Mouse (Mus musculus): Measurements from ENCODE around the gene Mlh3.

Gene Mlh3

DNA sequence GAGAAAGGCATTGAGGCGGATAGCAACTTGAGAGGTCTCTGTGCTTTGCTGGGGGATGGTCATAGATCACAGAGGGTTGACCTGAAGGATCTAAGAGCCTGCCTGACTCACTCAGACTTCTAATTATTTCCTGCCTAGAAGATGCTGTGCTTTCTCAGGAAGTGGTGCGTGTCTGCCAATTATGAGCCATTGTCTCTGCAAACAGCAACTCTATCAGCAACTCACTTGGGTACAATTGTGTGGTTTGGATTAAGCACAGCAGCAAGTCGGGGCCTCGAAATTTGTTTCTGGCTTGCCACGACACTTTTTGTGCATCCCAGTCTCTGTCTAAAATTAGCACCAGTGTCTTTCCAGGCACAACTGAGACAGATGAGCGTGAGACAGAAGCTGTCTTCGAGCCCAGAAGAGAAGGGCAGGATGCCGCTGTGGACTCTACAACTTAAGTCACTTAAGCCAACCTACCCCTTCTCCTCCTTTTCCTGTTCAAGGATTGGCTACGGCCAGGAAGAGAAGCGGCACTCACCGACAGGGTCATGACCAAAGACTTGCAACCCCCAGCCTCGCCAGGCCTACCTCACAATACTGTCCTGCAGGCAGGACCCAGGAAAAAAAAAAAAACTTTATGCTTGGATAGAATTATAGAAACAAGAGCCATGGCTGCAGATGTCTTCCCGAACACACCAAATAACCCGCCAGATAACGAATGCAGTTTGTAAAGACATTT, 42.4 kb downstream of the Mlh3 start:
- no peak for DNase-seq (ENCODE audit: low read depth, low spot score)

DNA sequence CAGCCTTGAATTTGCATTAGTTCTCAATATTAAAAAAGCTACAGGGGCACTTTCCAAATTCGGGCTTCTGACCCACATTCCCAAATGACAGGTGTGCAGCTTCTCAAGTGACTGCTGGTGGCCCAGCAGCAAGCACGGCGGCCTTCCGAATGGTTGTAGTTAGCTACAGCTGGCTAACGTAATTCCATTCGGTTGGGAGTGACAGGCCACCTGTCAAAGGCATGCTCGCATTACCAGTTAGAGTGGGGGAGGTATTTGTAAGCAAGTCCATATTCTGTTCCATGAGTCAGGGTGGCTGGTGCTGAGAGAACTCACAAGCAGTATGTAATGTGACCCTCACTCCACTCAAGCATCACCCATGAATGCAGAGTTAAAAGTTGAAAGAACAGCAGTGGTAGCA, 43.2 kb downstream of the Mlh3 start:
- no peak for DNase-seq (ENCODE audit: low read depth, low spot score)

DNA sequence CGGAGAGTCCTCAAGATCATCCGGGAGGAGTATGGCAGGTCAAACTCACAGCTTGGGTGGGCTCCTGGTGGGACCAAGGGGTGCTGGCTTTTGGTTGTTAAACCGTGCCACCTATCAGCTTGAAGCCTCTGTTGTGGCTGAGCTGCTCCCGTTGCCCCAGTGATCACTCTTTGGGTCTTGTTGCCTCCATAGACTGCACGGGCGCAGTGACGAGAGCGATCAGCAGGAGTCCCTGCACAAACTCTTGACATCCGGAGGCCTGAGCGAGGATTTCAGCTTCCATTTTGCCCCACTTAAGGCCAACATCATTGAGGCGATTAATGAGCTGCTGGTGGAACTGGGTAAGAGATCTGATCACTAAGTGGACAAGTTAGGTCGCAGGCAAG, 50.5 kb downstream of the Mlh3 start:
- peak; percentile 35 for DNase-seq (ENCODE audit: low read depth, low spot score)

DNA sequence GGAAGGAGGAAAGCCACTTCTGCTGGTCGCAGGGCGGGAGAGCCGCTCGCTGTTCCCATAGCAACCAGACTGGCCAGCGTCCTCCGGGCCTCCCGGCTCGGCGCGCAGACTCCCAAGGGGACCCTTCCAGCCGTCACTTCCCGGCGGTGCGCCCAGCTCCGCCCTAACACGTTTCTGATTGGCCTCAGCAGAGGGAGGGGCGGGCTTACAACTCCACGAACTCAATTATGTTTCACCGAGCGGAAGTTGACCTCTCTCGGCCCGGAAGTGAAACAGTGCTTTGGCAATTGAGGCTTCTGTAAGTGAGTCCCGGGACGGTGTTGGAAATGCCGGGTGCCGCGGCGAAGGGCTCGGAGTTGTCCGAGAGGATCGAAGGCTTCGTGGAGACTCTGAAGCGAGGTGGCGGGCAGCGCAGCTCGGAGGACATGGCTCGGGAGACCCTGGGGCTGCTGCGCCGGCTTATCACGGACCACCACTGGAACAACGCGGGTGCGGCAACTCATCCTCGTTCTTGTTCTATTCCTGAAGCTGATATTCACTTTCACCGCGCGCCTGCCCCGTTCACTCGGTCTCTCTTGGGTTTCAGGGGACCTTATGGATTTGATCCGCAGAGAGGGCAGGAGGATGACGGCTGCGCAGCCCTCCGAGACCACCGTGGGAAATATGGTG, 51.0 kb downstream of the Mlh3 start, which contains the start of gene Eif2b2:
Gene Eif2b2 (plus strand): TSS at position 246 of the 669 bp plus-strand sequence.
- peak; percentile 97 for DNase-seq (ENCODE audit: low read depth, low spot score)

DNA sequence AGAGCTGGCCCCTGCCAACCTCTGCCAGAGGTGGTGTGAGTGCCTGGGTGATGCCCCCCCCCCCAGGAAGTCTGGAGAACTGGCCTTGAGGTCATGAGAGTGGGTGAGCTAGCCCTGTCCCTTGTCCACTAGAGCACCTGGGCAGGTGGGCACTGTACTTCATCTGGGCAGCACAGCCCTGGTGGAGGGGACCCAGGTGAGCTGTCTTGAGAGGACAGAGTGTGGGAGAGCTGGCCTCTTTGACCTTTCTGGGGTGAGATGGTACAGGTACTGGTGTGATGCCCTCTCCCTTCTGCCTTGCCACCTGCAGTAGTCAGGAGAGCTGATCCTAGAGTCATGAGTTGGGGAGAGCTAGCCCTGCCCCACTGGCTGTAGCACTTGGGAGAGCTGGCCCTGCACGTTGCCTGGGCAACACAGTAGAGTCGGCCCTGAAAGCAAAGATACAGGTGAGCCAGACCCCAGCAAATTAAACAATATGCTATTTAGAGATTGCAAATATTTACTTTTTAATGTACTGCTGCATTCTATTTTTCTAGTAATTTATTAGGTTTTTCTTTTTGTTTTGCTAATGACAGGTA, 52.6 kb downstream of the Mlh3 start:
- no peak for DNase-seq (ENCODE audit: low read depth, low spot score)

DNA sequence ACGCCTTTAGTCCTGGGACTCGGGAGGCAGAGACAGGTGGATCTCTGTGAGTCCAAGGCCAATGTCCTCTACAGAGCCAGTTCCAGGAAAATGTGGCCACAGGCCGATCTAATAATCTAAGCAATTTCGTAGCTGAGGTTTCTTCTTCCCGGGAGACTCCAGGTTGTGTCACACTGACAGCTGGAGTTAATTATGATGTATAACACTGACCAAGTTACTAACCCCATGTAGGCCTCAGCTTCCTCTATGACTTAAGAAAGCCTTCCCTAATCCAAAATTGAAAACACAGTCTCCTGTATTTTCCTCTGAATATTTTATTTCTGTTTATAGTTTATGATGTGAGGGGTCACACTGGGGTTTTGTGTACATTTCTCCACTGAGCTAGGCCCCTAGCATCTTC, 55.4 kb downstream of the Mlh3 start:
- DNase-seq (ENCODE audit: low read depth, low spot score) = no peak

DNA sequence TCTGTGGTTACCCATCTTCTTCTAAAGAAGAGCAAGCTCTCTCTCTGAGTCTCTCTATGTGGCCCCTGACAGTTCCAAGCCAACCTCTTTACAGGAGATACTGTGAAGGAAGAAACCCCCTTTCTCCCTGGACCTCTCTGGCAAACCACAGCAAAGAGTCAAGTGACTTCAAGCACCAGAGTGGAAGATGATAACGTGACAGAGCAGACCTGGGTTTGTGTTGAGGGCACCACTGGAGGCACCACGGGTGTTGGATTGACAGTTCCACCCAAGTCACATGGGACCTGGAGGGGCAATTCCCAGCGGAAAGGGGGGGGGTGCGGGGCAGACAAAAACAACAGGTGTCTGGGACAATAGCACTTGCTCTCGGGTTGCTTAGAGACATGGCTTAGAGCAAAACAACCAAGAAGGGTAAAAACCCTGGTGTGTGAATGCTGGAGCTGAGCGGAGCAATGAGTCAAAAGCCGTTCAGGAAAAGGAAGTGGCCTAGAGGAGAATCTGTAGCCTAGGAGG, 61.7 kb downstream of the Mlh3 start:
- no peak for DNase-seq (ENCODE audit: low read depth, low spot score)

DNA sequence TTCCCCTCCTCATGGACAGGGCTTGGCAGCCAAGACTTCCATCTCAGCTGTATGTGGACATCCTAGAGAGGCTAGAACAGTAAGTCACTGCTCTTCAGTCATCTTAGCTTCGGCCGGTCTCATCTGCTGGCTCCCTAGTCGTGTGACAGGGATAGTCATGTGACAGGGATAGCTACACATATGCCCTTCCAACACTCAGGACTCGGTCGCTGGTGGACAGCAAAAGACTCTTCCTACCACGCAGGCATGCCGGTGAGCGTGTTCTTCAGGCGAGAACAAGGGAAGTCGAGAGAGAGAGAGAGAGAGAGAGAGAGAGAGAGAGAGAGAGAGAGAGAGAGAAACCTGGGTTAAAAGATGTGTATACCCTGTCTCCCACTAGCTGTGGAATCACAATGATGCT, 65.0 kb downstream of the Mlh3 start:
- DNase-seq (ENCODE audit: low read depth, low spot score) = no peak

DNA sequence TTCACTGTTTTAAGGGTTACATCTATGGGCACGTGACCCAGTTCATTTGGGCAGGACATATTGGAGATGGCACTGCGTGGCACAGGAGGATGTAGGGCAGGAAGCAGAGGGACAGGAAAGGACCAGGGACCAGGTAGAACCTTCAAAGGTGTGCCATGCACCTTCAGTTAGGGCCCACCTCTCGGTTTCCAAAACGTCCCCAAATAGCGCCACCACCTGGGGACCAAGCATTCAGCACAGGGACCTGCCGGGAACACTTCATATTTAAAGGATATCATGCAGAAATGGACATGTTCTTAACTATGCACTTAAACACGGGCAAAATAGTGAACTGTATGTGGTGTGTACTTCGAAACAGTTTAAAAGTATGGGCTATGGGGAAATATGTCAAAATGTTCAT, 66.3 kb downstream of the Mlh3 start:
- no peak for DNase-seq (ENCODE audit: low read depth, low spot score)

DNA sequence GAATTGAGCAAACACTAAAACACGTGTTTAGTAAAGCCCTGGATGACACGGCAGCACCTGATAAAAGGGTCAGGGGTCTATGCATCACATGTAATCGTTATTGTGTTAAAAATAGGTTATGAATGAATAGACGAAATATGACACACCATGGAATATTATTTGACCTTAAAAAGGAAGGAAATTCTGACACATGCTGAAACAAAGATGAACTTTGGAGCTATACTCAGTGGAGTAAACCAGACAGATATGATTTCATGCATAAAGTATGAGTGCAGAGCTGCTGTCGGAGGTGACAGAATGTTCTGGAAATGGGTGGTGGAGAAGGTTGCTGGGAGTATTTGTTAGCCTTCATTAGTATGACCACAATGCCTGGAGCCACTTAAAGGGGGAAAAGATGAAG, 66.7 kb downstream of the Mlh3 start:
- DNase-seq (ENCODE audit: low read depth, low spot score) = no peak

DNA sequence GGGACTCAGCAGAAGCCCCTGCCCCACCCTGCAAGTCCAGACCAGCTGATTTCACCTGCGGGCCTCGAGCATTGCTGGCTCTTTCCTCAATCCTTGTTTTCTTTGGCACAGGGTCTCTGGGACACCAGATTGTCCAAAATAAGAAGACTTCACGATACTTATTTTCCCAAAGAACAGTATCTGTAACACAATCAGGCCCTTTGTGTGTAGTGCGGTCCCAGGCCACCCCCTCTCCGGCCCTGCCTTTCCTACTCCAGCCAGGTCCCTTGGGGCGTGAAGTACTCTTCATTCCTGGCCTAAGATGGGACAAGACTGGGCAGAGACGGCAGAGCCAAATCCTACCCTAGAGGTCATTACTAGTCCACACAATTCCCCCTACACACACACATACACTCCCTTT, 68.2 kb downstream of the Mlh3 start:
- DNase-seq (ENCODE audit: low read depth, low spot score) = no peak

DNA sequence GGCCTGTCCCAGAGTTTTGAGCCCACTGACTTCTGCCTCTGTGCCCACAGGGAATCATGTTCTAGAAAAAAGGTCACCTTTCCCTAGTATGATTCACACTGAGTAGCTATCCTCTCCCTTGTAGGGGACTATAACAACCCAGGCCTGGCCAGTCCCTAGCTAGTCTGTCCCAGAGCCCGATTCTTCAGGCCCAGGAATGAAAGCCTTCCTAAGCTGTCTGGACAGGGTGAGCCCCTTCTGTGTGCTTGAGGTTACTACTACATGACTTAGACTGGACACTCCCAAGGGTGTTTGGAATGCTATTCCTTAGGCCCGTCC, 68.6 kb downstream of the Mlh3 start:
- DNase-seq (ENCODE audit: low read depth, low spot score) = no peak

DNA sequence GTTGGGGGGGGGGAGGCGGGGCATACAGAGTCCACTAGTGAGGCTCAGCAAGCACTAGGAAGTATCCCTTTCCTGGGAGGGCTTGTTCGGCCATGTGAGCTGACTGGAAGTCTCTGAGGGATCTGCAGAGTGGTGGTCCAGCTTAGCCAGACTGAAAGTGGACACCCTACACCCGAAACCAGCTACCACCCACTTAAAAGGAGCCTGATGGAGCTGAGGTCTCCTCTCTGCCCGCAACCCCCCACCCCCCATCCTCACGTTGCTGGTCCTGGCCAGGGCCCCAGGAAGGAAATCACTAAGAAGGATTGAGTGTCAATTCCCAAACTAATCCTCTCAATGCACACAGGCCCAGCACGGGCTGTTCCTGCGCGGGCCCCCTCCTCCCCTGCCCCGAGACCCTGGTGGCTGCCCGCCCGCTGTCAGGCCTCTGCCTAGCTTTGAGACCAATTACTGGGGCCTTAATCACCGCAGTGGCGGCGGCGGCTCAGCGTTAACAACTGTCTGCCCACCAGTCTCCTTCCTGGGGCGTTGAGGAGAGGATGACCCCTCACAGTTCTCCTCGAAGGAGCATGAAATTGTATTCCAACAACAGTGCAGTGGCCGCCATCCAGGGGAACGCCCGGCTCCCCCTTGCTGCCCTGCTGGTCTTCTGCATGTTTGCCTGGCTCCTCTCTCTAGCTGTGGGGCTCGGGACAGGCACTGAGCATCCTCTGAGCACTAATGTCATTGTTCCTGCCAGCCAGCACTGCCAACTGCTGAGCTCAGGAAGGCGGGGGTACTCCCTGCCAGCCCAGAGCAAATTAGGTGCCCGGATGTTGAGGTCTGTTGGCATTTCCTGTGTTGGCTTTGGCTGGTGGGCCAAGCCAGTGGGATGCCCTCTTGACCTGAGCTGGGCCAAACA, 69.2 kb downstream of the Mlh3 start:
- no peak for DNase-seq (ENCODE audit: low read depth, low spot score)

DNA sequence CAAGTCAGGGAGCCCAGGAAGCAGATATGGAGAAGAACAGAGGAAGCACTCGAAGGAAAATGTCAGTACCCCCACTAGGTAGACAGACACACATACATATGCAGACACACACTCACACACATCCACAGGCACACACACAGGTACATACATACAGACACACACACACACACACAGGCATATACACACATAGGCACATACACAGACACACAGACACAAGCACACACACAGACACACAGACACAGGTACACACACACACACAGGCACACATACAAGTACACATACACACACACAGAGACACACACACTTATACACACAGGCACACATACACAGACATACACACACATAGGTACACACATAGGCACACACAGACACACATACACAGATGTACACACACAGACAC, 70.4 kb downstream of the Mlh3 start:
- DNase-seq (ENCODE audit: low read depth, low spot score) = no peak

DNA sequence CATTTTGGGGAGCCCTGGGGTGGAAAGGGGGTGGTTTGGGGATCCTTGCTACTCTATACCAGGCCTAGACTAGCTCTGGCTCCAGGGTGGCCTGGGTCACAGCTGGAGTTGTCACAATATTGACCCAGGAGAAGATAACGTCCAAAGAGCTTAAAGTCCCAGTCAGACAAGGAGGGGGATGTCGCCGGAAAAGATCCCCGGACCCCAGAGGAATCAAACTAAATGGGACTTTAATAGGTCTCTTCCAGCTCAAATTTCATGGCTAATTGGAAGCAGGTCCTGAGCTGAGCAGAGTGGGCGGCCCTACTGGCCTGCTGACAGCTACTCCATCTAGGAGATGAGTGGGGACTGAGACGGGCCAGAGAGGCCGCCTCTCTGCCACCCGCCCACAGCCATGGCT, 72.5 kb downstream of the Mlh3 start:
- no peak for DNase-seq (ENCODE audit: low read depth, low spot score)

DNA sequence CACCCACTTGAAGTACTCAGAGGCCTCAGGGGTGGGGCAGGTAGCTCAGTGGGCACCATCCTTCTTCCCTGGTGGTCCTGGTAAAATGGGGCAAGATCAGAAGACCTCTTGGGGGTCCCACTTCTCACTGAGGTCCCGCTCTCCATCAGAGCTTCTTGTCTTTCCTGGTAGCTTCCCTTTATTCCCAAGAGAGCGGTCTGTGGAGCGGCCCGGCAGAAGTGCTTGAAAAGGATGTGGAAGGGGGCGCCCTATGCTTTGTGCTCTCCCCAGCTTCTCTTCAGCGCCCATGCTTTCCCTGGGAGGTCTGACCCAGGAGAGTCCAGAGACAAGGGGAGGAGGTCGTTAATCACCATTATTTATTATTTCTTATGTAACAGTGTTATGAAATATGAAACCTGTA, 73.0 kb downstream of the Mlh3 start:
- DNase-seq (ENCODE audit: low read depth, low spot score) = no peak

DNA sequence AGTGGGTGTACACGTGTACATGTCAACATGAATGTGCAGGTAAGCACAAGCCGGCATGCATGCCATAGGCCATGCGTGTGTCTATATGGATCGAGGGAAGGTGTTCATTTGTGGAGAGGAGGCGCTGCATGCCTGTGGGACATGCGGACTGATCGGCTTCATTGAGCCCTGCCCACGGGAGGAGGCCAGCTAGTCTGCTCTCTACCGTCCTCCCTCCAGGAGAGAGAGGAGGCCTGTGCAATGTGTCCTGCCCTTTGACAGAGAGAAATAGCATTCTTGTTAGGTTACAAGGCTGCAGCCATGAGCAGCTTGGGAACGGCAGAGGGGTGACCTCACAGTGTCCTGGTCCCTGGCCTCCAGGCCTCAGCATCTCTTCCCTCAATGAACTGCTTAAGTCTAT, 74.2 kb downstream of the Mlh3 start:
- DNase-seq (ENCODE audit: low read depth, low spot score) = no peak

DNA sequence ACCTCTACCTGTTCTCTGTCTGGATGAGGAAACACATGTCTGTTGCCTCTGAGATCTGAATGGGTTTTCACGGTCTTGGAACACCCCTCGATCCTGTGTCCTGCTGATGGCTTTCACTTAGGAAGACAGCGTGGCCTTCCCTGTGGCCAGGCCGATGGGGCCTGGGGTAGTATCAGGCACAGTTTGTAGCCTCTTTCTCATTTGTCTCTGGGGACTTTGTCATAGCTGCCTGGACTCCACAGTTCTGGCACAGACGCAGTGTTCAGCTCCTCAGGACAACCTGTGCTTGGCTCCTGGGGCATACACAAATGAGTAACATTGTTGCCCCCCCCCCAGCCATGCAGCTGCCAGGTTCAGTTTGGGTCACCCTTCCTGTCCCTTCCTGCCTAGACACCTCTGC, 75.3 kb downstream of the Mlh3 start:
- DNase-seq (ENCODE audit: low read depth, low spot score) = no peak

DNA sequence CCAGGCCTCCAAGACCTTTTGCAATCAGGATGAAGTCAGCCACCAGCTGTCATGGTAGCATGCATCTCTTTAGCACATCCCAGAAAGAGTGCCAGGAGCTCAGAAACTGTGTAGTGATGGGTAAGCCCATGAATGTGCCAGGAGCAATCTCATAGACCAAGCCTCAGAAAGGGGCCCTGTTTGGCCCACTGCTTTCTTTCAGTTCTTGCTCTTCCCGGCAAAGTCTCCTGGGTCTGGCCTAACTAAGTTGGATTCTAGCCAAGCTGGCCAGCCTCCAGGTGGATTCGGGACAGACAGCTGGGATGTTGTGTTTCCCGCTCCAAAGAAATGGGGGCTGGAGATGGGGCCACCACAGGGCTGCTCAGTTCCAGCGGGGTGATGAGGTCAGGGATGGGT, 75.8 kb downstream of the Mlh3 start:
- DNase-seq (ENCODE audit: low read depth, low spot score) = no peak

DNA sequence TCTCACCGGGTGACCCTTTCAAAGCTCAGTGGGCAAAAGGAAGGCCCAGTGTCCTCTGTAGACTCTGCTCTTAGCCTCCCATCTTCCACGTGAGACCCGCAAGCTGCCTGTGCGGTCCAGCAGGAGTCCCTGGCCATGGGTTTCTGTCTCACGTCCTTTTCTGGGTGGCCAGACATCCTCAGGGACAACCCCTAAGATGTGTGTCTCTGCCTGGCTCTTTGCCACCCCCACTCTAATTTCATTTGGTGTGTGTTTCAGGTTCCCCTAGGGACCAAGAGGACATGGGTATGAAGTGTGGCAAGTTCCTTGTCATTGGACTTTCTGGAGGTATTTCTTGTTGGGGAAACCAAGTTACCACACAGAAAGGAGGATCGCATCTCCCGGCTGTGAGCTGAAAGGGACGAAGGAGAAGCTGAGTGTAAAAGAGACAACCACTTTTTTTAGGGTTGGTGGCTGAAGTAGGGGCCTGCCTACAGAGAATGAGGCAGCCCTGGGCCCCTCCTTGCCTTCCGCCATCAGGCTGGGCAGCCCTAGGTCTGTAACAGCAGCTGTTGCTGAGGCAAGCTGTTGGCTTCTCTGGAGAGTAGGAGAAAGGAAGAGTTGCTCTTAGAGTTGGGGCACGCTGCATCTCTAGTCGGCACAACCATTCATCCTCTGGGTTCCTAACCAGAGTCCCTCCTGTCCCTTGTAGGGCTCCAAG, 76.3 kb downstream of the Mlh3 start:
- no peak for DNase-seq (ENCODE audit: low read depth, low spot score)

DNA sequence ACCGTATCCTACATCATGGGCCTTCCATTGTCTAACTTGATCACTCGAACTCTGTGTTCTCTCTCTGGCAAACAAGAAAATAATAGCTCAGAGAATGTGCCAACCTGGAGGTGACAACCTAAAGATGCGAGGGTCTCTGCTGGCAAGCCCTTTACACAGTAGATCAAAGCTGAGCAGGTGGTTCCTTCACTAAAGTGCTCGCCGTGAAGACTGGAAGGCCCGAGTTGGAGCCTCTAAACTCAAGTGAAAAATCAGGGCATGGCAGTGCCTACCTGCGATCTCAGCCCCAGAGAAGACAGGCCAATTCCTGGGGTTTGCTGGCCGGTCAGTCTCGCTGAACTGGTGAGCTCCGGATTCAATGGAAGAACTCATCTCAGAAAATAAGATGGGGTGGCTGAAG, 77.3 kb downstream of the Mlh3 start:
- no peak for DNase-seq (ENCODE audit: low read depth, low spot score)

All from ES-CJ7 (cell line).